Mouse (Mus musculus) left cerebral cortex, adult 8-10 months (tissue): Measurements from ENCODE around the gene Selenos. TPM values are rescaled to one million over a fixed set of nuclear protein-coding genes. Genes with fewer than 3 reads are reported as not detected.
A peak's percentile ranks its signal among the peaks of the same experiment; 100 is the strongest.

Source experiments
- DNase-seq, 2 experiments: peaks; one replicate each; pipeline ENCODE4 v3.0.0; 2022; ENCODE audit warnings: low spot score in 2 of 2
- total RNA-seq, 4 experiments: library from RNA; stranded (reverse); gene quantifications; 2 replicates each; pipeline ENCODE4 v1.2.4; 2022

Gene Selenos
- total RNA-seq, 4 experiments from 2014 or later, result 42.7 to 51.4 (median 46.5) TPM

GRCm38 (mm10) chr7:66084546-66084945, 5.1 kb downstream of the Selenos start:
- no peak for DNase-seq

GRCm38 (mm10) chr7:66087652-66088051, 8.2 kb downstream of the Selenos start:
- peak in 1 of 2 experiments; percentile 64 for DNase-seq

- peak in 1 of 2 experiments; percentile 50 for DNase-seq
Measured at GRCm38 (mm10) chr7:66088077-66088476, 8.6 kb downstream of the Selenos start.

- DNase-seq, result no peak
Measured at GRCm38 (mm10) chr7:66090676-66091190, 11.3 kb downstream of the Selenos start.

- DNase-seq, result no peak
Measured at GRCm38 (mm10) chr7:66091553-66091952, 12.1 kb downstream of the Selenos start.

GRCm38 (mm10) chr7:66092656-66093055, 13.2 kb downstream of the Selenos start:
- DNase-seq, result no peak

- DNase-seq, result no peak
Measured at GRCm38 (mm10) chr7:66094141-66094540, 14.7 kb downstream of the Selenos start.

- no peak for DNase-seq
Measured at GRCm38 (mm10) chr7:66098803-66099202, 19.4 kb downstream of the Selenos start.

- DNase-seq, result no peak
Measured at GRCm38 (mm10) chr7:66101866-66102265, 22.4 kb downstream of the Selenos start.

GRCm38 (mm10) chr7:66104531-66104930, 25.1 kb downstream of the Selenos start:
- DNase-seq, result no peak

- no peak for DNase-seq
Measured at GRCm38 (mm10) chr7:66105771-66106170, 26.3 kb downstream of the Selenos start.

GRCm38 (mm10) chr7:66106581-66107056, 27.2 kb downstream of the Selenos start:
- DNase-seq, result no peak

GRCm38 (mm10) chr7:66107206-66107605, 27.8 kb downstream of the Selenos start:
- no peak for DNase-seq

- DNase-seq, result no peak
Measured at GRCm38 (mm10) chr7:66107930-66108329, 28.5 kb downstream of the Selenos start.

GRCm38 (mm10) chr7:66108961-66109854, 29.8 kb downstream of the Selenos start, which contains the start of gene Chsy1:
TSS of gene Chsy1 (plus strand) at chr7:66109515.
- DNase-seq, result peak; percentile 84 to 90

- peak in 1 of 2 experiments; percentile 26 for DNase-seq
Measured at GRCm38 (mm10) chr7:66109855-66110635, 30.6 kb downstream of the Selenos start.

- no peak for DNase-seq
Measured at GRCm38 (mm10) chr7:66110636-66111112, 31.2 kb downstream of the Selenos start.

- no peak for DNase-seq
Measured at GRCm38 (mm10) chr7:66111211-66111610, 31.8 kb downstream of the Selenos start.

- no peak for DNase-seq
Measured at GRCm38 (mm10) chr7:66113561-66113960, 34.1 kb downstream of the Selenos start.

- DNase-seq, result no peak
Measured at GRCm38 (mm10) chr7:66115821-66116343, 36.4 kb downstream of the Selenos start.

GRCm38 (mm10) chr7:66116906-66117482, 37.5 kb downstream of the Selenos start:
- no peak for DNase-seq
